Mouse (Mus musculus) bone marrow, adult 2 months (tissue): Measurements from ENCODE around the gene Upf3a.

Experiments
- CTCF ChIP-seq: fragments of 200-500 bp; IDR thresholded peaks from 2 replicates; pipeline ENCODE4 v1.5.1; 2011; ENCODE audit warnings: low read length, control low read depth; ENCODE audit not compliant: control insufficient read depth, insufficient read depth
- POLR2A ChIP-seq: fragments of 200-500 bp; IDR thresholded peaks from 2 replicates; pipeline ENCODE4 v1.6.1; 2011; ENCODE audit warnings: low read depth, mild to moderate bottlenecking, control low read depth, low read length, borderline replicate concordance; ENCODE audit not compliant: control insufficient read depth

DNA sequence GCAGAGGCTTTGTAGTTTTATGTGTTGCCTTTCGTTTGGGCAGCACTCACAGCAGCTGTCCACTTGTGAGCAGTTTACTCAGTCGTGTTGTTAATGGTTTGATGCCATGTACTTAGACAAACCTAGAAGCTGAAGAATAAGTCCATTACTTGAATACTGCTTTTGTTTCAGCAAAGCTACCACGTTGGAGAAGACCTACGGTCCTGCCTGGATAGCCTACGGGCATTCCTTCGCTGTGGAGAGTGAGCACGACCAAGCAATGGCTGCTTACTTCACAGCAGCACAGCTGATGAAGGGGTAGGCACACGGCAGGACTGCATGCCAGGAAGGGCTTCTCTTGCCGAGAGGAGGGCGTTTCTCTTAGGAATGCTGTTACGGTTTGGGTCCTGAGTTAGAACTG lies 16.2 kb upstream of the Upf3a start:
- TF ChIP-seq CTCF = no peak
- no peak for TF ChIP-seq POLR2A
